Comparison of ENCODE assay signal across 19 mouse cellular contexts in genomic region chr15:7135982-7136562, GRCm38 (mm10).
"Had no signal": no experiment of that assay in that cellular context is flagged by ENCODE, and none has a peak within 500 bp of the region (broad histone marks: within the 10 kb centered on the region; RNA-seq: fewer than 3 reads in every experiment).

No protein-coding gene starts in this region.

- H3K36me3 ChIP-seq: lung, embryonic 15.5 days; midbrain, embryonic 13.5 days; midbrain, embryonic 15.5 days; neural tube, embryonic 13.5 days; neural tube, embryonic 15.5 days; stomach, embryonic 15.5 days had no signal

- ATAC-seq: lung, postnatal 0 days; midbrain, embryonic 13.5 days; midbrain, embryonic 15.5 days had no signal

- H3K9ac ChIP-seq: lung, embryonic 15.5 days; midbrain, embryonic 13.5 days; midbrain, embryonic 15.5 days; neural tube, embryonic 13.5 days; neural tube, embryonic 15.5 days; stomach, embryonic 15.5 days had no signal

- H3K9me3 ChIP-seq: lung, embryonic 15.5 days; megakaryocyte, embryonic 14.5 days; midbrain, embryonic 13.5 days; midbrain, embryonic 15.5 days; neural tube, embryonic 13.5 days; neural tube, embryonic 15.5 days; stomach, embryonic 15.5 days had no signal

- H3K4me3 ChIP-seq: lung, embryonic 15.5 days; midbrain, embryonic 13.5 days; midbrain, embryonic 15.5 days; neural tube, embryonic 13.5 days; neural tube, embryonic 15.5 days; stomach, embryonic 15.5 days had no signal

- H3K4me2 ChIP-seq: lung, embryonic 15.5 days; midbrain, embryonic 11.5 days; midbrain, embryonic 13.5 days; midbrain, embryonic 15.5 days; neural tube, embryonic 13.5 days; neural tube, embryonic 15.5 days; stomach, embryonic 15.5 days had no signal

- DNase-seq: lung, adult 2 months; lung, postnatal 14 days; lung, postnatal 36 days; retina, postnatal 1 day; right cerebral cortex, adult 18-20 months; thymus, adult 2 months; thymus, postnatal 14 days; thymus, postnatal 36 days had no signal

- H3K27ac ChIP-seq: lung, embryonic 15.5 days; macrophage; midbrain, embryonic 13.5 days; midbrain, embryonic 15.5 days; neural tube, embryonic 13.5 days; neural tube, embryonic 15.5 days; stomach, embryonic 15.5 days; stomach, postnatal 0 days had no signal

- H3K27me3 ChIP-seq: lung, embryonic 15.5 days; neural tube, embryonic 13.5 days; neural tube, embryonic 15.5 days; stomach, embryonic 15.5 days had no signal
